8 mouse cellular contexts compared by ENCODE assay signal in genomic region chr13:37562652-37563051, GRCm38 (mm10).
DNase-seq lines count a peak whose midpoint lies in the region; ATAC-seq lines count a peak whose summit lies in the region.

No protein-coding gene starts in this region.

- DNase-seq in ES-CJ7 (ENCODE audit: low read depth, low spot score) (peak; percentile 40), adipocyte (ENCODE audit: low spot score) (peak; percentile 18)
- DNase-seq in heart, adult 18-20 months, result peak; percentile 54 to 66
- DNase-seq in thymus, postnatal 14 days, result peak; percentile 58
- no peak for DNase-seq in cerebellum, adult 8-10 months
- no peak for DNase-seq in cerebellum, postnatal 36 days

- no peaks in the 10 kb centered on the region for H3K27me3 ChIP-seq in kidney, embryonic 14.5 days (ENCODE audit: control insufficient read depth, insufficient read depth, low read length)
- no peaks in the 10 kb centered on the region for H3K27me3 ChIP-seq in lung, embryonic 15.5 days

- H3K4me3 ChIP-seq in kidney, embryonic 14.5 days (ENCODE audit: low read length), result no peak overlapping the region
- H3K4me3 ChIP-seq in lung, embryonic 15.5 days, result no peak overlapping the region

- H3K4me1 ChIP-seq in kidney, embryonic 14.5 days (ENCODE audit: control insufficient read depth, insufficient read depth, low read length), result peaks cover 25% of the 10 kb centered on the region
- peaks cover 37% of the 10 kb centered on the region for H3K4me1 ChIP-seq in lung, embryonic 15.5 days

- H3K27ac ChIP-seq in kidney, embryonic 14.5 days (ENCODE audit: low read depth, low read length), result no peak overlapping the region
- H3K27ac ChIP-seq in lung, embryonic 15.5 days, result peak overlapping the region; percentile 57

- peak; percentile 73 for ATAC-seq in kidney, embryonic 14.5 days (ENCODE audit: low FRiP score, low TSS enrichment)
- ATAC-seq in lung, embryonic 15.5 days (ENCODE audit: borderline replicate concordance, extremely low read depth, low FRiP score, low TSS enrichment), result peak; percentile 82

- 12% methylated on average over 5 of the region's 5 CpGs for WGBS in kidney, embryonic 14.5 days
- WGBS in lung, embryonic 15.5 days, result 2% methylated on average over 5 of the region's 5 CpGs

- no peaks in the 10 kb centered on the region for H3K9me3 ChIP-seq in kidney, embryonic 14.5 days (ENCODE audit: control insufficient read depth, low read length)
- no peaks in the 10 kb centered on the region for H3K9me3 ChIP-seq in lung, embryonic 15.5 days

- no peak overlapping the region for H3K9ac ChIP-seq in kidney, embryonic 14.5 days (ENCODE audit: low read depth, low read length)
- H3K9ac ChIP-seq in lung, embryonic 15.5 days, result no peak overlapping the region

- no peak overlapping the region for H3K4me2 ChIP-seq in kidney, embryonic 14.5 days (replicated peaks; ENCODE audit: low read depth, low read length)
- H3K4me2 ChIP-seq in lung, embryonic 15.5 days, result no peak overlapping the region

- no peaks in the 10 kb centered on the region for H3K36me3 ChIP-seq in kidney, embryonic 14.5 days (ENCODE audit: control insufficient read depth, insufficient read depth, low read length)
- H3K36me3 ChIP-seq in lung, embryonic 15.5 days, result no peaks in the 10 kb centered on the region

Comparison
In these comparisons a context has a peak if more than half of its experiments do, and no peak if none do; other contexts are left out.
1. DNase-seq: peak in ES-CJ7 (single experiment), adipocyte (single experiment), heart, adult 18-20 months (2 of 2) and thymus, postnatal 14 days (single experiment); none in cerebellum, adult 8-10 months (single experiment) and cerebellum, postnatal 36 days (0 of 2).